Mouse (Mus musculus) kidney, adult 10 weeks (tissue): ENCODE results near the gene Cdk12. TPM values are rescaled to one million over a fixed set of nuclear protein-coding genes. Genes with fewer than 3 reads are reported as not detected.

Source experiments
- polyA plus RNA-seq: library from polyadenylated mRNA; stranded (reverse); fragments of 350-450 nt; fragmentation: Illumina TruSeq; extraction: RNeasy Lipid Tissue Mini Kit (QIAGEN cat#74804); gene quantifications from one replicate; pipeline ENCODE4 v1.2.3, GENCODE M21; 2014; ENCODE audit warnings: low read depth, low replicate concordance

Gene Cdk12
- polyA plus RNA-seq, result 24.2 TPM

DNA sequence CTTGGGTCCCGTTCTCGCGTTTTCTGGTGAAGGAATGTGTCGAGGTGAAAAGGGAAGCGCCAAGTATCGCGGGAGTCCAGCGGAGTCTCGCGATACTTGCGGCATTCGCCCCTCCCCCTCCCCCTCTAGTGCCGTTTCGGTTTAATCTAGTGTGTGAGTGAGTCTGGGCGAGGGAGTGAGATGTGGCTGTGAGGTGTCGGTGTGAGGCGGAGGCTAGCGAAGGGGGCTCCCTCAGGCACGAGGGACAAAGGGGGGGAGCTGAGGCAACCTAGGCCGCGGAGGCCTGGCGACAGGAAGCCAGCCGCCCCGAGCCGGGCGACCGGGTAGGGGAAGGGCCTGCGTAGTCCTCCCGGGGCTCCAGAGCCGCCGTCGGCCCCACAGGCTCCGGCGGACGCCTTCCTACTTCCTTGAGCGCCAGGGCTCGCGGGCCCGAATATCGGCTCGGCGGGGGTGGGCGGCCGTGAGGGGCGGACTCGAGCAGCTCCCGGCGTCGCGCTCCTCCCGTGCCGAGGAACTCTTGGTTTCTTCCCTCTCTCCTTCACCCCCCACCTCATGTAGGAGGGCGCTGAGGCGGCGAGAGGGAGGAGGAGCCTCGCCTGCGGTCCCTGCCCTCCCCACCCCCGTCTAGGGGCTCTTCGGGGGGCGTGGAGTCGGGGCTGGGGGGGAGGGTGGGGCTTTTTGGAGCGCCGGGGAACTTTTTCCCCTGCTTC lies at the start of gene Cdk12:
Gene Cdk12 (plus strand): TSS at position 419 of the 710 bp plus-strand sequence.

DNA sequence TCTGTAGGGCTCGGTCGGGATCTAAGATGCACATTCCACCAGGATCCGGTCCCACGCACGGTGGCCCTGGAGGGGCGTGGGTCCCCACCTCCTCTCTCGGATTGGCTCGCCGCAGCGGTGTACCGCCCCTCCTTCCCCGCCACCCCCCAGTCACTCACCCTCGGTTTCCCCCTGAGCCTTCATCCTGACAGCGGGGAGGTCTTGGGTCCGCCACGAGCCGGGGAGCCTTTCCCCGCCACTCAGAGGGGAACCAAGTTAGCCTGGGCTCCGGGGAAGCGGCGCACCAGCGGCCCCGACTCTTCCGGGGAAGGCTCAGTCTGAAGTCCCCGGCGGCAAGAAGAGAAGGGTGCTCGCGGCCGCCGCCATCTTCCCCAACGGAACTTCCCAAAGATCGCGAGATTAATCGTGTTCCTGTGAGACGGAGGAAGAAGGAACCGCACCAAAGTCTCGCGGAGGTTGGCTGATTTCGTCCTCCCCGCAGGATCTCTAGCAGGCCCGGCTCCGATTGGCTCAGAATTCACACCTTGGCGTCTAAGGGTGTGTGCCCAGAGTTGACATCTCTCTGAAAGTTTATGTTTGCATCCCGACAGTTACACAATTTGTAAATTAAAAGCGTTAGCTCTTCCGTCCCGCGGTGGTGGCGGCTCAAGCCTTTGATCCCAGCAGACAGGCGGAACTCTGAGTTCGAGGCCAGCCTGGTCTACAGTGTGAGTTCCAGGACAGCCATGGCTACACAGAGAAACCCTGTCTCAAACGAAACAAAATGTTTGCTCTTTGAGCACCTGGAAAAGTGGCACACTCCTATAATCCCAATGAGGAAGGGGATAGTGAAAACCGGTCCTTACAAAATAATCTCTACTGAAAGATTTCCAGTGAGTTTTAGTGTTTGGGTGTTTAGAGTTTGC lies 9.7 kb upstream of the Cdk12 start, which contains the start of gene Med1:
Gene Med1 (minus strand): TSS at position 393 of the 905 bp plus-strand sequence.

Other genes starting within 250 kb of the Cdk12 start
- gene Plxdc1, start 216.6 kb upstream of the Cdk12 start, polyA plus RNA-seq, result not detected
- not detected for gene Arl5c, start 206.9 kb upstream of the Cdk12 start, polyA plus RNA-seq
- not detected for gene Cacnb1, start 180.0 kb upstream of the Cdk12 start, polyA plus RNA-seq
- 76.3 TPM for gene Rpl19, start 176.3 kb upstream of the Cdk12 start, polyA plus RNA-seq
- gene Stac2, start 149.6 kb upstream of the Cdk12 start, polyA plus RNA-seq, result not detected
- gene Fbxl20, start 52.7 kb upstream of the Cdk12 start, polyA plus RNA-seq, result 12.1 TPM
- 31.2 TPM for gene Med1, start 9.8 kb upstream of the Cdk12 start, polyA plus RNA-seq
- not detected for gene Neurod2, start 126.6 kb downstream of the Cdk12 start, polyA plus RNA-seq
- 6.8 TPM for gene Ppp1r1b, start 145.3 kb downstream of the Cdk12 start, polyA plus RNA-seq
- gene Stard3, start 155.3 kb downstream of the Cdk12 start, polyA plus RNA-seq, result 1.0 TPM
- gene Tcap, start 180.8 kb downstream of the Cdk12 start, polyA plus RNA-seq, result not detected
- not detected for gene Pnmt, start 183.4 kb downstream of the Cdk12 start, polyA plus RNA-seq
- gene Pgap3, start 197.4 kb downstream of the Cdk12 start, polyA plus RNA-seq, result 0.28 TPM
- 1.3 TPM for gene Erbb2, start 209.4 kb downstream of the Cdk12 start, polyA plus RNA-seq
- gene Mien1, start 235.9 kb downstream of the Cdk12 start, polyA plus RNA-seq, result 101 TPM
- gene Grb7, start 243.3 kb downstream of the Cdk12 start, polyA plus RNA-seq, result 5.3 TPM